Mouse (Mus musculus) left cerebral cortex, adult 9 months (tissue): ENCODE measurements around the gene Iqgap3.
A peak's percentile ranks its signal among the peaks of the same experiment; 100 is the strongest.

Experiments
- DNase-seq, 2 experiments: peaks; one replicate each; pipeline ENCODE4 v3.0.0; 2022; ENCODE audit warnings: low spot score in 2 of 2

Iqgap3 gene

GRCm38 (mm10) chr3:88138336-88139242, 56.8 kb downstream of the Iqgap3 start:
- peak; percentile 94 to 98 for DNase-seq

- peak in 1 of 2 experiments; percentile 75 for DNase-seq
Measured at GRCm38 (mm10) chr3:88139243-88140177, 57.7 kb downstream of the Iqgap3 start.

GRCm38 (mm10) chr3:88140178-88140902, 58.6 kb downstream of the Iqgap3 start:
- peak in 1 of 2 experiments; percentile 69 for DNase-seq

GRCm38 (mm10) chr3:88140903-88141430, 59.2 kb downstream of the Iqgap3 start:
- DNase-seq: no peak

- DNase-seq: no peak
Measured at GRCm38 (mm10) chr3:88141439-88141786, 59.6 kb downstream of the Iqgap3 start.

GRCm38 (mm10) chr3:88141787-88142523, 60.2 kb downstream of the Iqgap3 start, which contains the start of gene Mef2d:
Mef2d (plus strand) TSS chr3:88142372.
- DNase-seq: peak; percentile 87 to 94

- peak in 1 of 2 experiments; percentile 48 for DNase-seq
Measured at GRCm38 (mm10) chr3:88142546-88142915, 60.8 kb downstream of the Iqgap3 start.

- DNase-seq: peak in 1 of 2 experiments; percentile 62
Measured at GRCm38 (mm10) chr3:88142916-88143771, 61.4 kb downstream of the Iqgap3 start.

- DNase-seq: peak in 1 of 2 experiments; percentile 71
Measured at GRCm38 (mm10) chr3:88143961-88144486, 62.3 kb downstream of the Iqgap3 start.

GRCm38 (mm10) chr3:88144648-88145410, 63.1 kb downstream of the Iqgap3 start:
- DNase-seq: no peak

GRCm38 (mm10) chr3:88145411-88145782, 63.6 kb downstream of the Iqgap3 start:
- DNase-seq: no peak

- DNase-seq: no peak
Measured at GRCm38 (mm10) chr3:88145952-88146351, 64.2 kb downstream of the Iqgap3 start.

- no peak for DNase-seq
Measured at GRCm38 (mm10) chr3:88146376-88147112, 64.8 kb downstream of the Iqgap3 start.

- no peak for DNase-seq
Measured at GRCm38 (mm10) chr3:88147444-88147843, 65.7 kb downstream of the Iqgap3 start.

GRCm38 (mm10) chr3:88147866-88148265, 66.1 kb downstream of the Iqgap3 start:
- DNase-seq: no peak

- DNase-seq: no peak
Measured at GRCm38 (mm10) chr3:88148354-88148753, 66.6 kb downstream of the Iqgap3 start.

GRCm38 (mm10) chr3:88148776-88149509, 67.2 kb downstream of the Iqgap3 start:
- peak in 1 of 2 experiments; percentile 17 for DNase-seq
